Mouse (Mus musculus): Measurements from ENCODE around the gene Snx1.

DNA sequence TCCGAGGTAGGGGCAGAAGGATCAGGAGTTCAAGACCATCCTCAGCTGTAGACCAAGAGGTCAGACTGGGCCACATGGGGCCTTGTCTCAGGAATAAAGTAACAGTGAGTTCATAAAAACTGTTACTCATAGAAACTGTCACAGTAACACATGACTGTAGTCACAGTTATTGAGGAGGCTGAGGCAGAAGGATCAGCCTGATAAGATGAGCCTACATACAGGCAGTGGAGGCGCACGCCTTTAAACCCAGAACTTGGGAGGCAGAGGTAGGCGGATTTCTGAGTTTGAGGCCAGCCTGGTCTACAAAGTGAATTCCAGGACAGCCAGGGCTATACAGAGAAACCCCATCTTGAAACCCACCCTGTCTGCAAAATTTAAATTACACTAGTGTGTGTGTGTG, 6.3 kb downstream of the Snx1 start:
- TF ChIP-seq CTCF (conservative IDR thresholded peaks at IDR 0.05; ENCODE audit: low read length) (no peak), NANOG (IDR thresholded peaks at IDR 0.05; ENCODE audit: borderline replicate concordance, low read length) (no peak), POU5F1 (IDR thresholded peaks at IDR 0.05; ENCODE audit: borderline replicate concordance, low read length) (no peak)

Data from E14TG2a.4 (cell line).